Mouse (Mus musculus) embryonic facial prominence, embryonic 15.5 days (tissue): ENCODE measurements around the gene Zfyve9. TPM values are rescaled to one million over a fixed set of nuclear protein-coding genes. Genes with fewer than 3 reads are reported as not detected.
"Not testable (repeated sequence)": the region's sequence is repeated elsewhere in the genome, so short reads cannot be mapped to it uniquely, and the experiment has no call there.

ENCODE experiments used
- ATAC-seq: fragments of 200-750 bp; cut with Nextera tagmentation; 2 replicates; pipeline ENCODE4 v1.8.0; 2017; ENCODE audit warnings: low read depth, moderate TSS enrichment; ENCODE audit not compliant: insufficient number of reproducible peaks, low FRiP score, low TSS enrichment
- H3K27ac ChIP-seq: fragments of 300-500 bp; sonication (generic); replicated peaks from 2 replicates; pipeline ENCODE4 v1.5.1; 2015; ENCODE audit warnings: mild to moderate bottlenecking, inconsistent platforms
- H3K27me3 ChIP-seq: fragments of 300-500 bp; sonication (generic); 2 replicates; pipeline ENCODE4 v1.6.1; 2015; ENCODE audit warnings: inconsistent platforms
- H3K36me3 ChIP-seq: fragments of 300-500 bp; sonication (generic); 2 replicates; pipeline ENCODE4 v1.6.1; 2015; ENCODE audit warnings: mild to moderate bottlenecking, inconsistent platforms
- H3K4me1 ChIP-seq: fragments of 300-500 bp; sonication (generic); 2 replicates; pipeline ENCODE4 v1.6.1; 2015; ENCODE audit warnings: inconsistent platforms
- H3K4me2 ChIP-seq: fragments of 300-500 bp; sonication (generic); replicated peaks from 2 replicates; pipeline ENCODE4 v1.6.1; 2015; ENCODE audit warnings: mild to moderate bottlenecking, inconsistent platforms
- H3K4me3 ChIP-seq: fragments of 300-500 bp; sonication (generic); replicated peaks from 2 replicates; pipeline ENCODE4 v1.5.1; 2015; ENCODE audit warnings: mild to moderate bottlenecking, inconsistent platforms
- H3K9ac ChIP-seq: fragments of 300-500 bp; sonication (generic); 2 replicates; pipeline ENCODE4 v1.6.1; 2015; ENCODE audit warnings: inconsistent platforms
- H3K9me3 ChIP-seq: fragments of 300-500 bp; sonication (generic); replicated peaks from 2 replicates; pipeline ENCODE4 v1.6.1; 2016; ENCODE audit warnings: inconsistent platforms
- WGBS: fragments of 180-500 bp; shearing (Covaris S2); methylation state at CpG from one replicate; pipeline ENCODE4 v1.1.7; 2015; 5-methylcytosine and 5-hydroxymethylcytosine counted together
- polyA plus RNA-seq: library from polyadenylated mRNA; unstranded; fragments of >200 nt; fragmentation: Nextera tagmentation; extraction: Ambion mirVana; gene quantifications from 2 replicates; pipeline ENCODE4 v1.2.1, GENCODE M21; 2015

Gene Zfyve9
- polyA plus RNA-seq, 1 experiment from 2014 or later, result 4.8 TPM

DNA sequence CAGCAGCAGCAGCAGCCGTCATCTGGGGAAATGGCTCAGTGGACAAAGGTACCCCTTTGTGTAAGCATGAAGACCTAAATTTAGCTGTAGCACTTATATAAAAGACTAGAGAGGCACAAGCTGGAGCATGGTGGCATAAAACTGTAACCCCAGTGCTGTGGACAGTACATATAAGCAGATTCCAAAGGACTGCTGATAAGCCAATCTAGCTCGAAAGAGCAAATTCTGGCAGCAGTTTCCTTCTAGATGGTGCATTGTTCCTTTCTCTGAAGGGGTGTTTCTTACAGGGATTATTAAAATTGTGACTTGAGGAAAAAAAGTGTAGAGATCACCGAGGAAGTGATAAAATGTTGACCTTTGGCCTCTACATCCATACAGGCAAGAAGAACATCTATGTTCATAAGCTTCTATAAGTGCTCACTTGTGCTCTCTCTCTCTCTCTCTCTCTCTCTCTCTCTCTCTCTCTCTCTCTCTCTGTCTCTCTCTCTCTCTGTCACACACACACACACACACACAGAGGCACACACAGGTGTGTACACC is 59.3 kb downstream of the Zfyve9 start:
- H3K9ac ChIP-seq, result no peak overlapping the region
- WGBS, result 79% methylated on average over 3 of the region's 3 CpGs
- no peak overlapping the region for H3K27ac ChIP-seq
- H3K27me3 ChIP-seq, result no peaks in the 10 kb centered on the region
- H3K4me2 ChIP-seq, result no peak overlapping the region
- H3K4me3 ChIP-seq, result no peak overlapping the region
- H3K4me1 ChIP-seq, result no peaks in the 10 kb centered on the region
- peaks cover 23% of the 10 kb centered on the region; the same call in 1 of the 2 replicates for H3K36me3 ChIP-seq
- H3K9me3 ChIP-seq, result no peaks in the 10 kb centered on the region
- ATAC-seq, result no peak

- 82% methylated on average over 5 of the region's 5 CpGs for WGBS
- Histone ChIP-seq H3K4me1 (no peaks in the 10 kb centered on the region), H3K9ac (no peak within 1 kb of the TSS), H3K27me3 (no peaks in the 10 kb centered on the region), H3K27ac (no peak within 1 kb of the TSS), H3K4me2 (no peak within 1 kb of the TSS), H3K36me3 (peaks cover 18% of the 10 kb centered on the region; the same call in 1 of the 2 replicates), H3K4me3 (no peak within 1 kb of the TSS), H3K9me3 (no peaks in the 10 kb centered on the region)
- no peak for ATAC-seq
Measured at GRCm38 (mm10) chr4:108719349-108719748, 61.2 kb downstream of the Zfyve9 start, which contains the start of gene 3110021N24Rik. Gene 3110021N24Rik (plus strand): TSS chr4:108719649.

GRCm38 (mm10) chr4:108708209-108708608 is 72.4 kb downstream of the Zfyve9 start:
- no peak overlapping the region for H3K27ac ChIP-seq
- peaks cover 6% of the 10 kb centered on the region; the same call in 1 of the 2 replicates for H3K36me3 ChIP-seq
- H3K9me3 ChIP-seq, result no peaks in the 10 kb centered on the region
- WGBS, result 61% methylated on average over 5 of the region's 5 CpGs
- no peak for ATAC-seq
- H3K4me1 ChIP-seq, result no peaks in the 10 kb centered on the region
- H3K4me3 ChIP-seq, result no peak overlapping the region
- H3K27me3 ChIP-seq, result no peaks in the 10 kb centered on the region
- no peak overlapping the region for H3K9ac ChIP-seq
- no peak overlapping the region for H3K4me2 ChIP-seq

GRCm38 (mm10) chr4:108696934-108697333 is 83.7 kb downstream of the Zfyve9 start:
- H3K27me3 ChIP-seq, result no peaks in the 10 kb centered on the region
- H3K4me2 ChIP-seq, result no peak overlapping the region
- H3K4me3 ChIP-seq, result no peak overlapping the region
- no peak for ATAC-seq
- no peaks in the 10 kb centered on the region; the same call in 1 of the 2 replicates for H3K36me3 ChIP-seq
- H3K4me1 ChIP-seq, result no peaks in the 10 kb centered on the region
- no peaks in the 10 kb centered on the region for H3K9me3 ChIP-seq
- 50% methylated on average over 3 of the region's 3 CpGs for WGBS
- no peak overlapping the region for H3K9ac ChIP-seq
- H3K27ac ChIP-seq, result no peak overlapping the region

- Histone ChIP-seq H3K36me3 (peaks cover 26% of the 10 kb centered on the region), H3K9me3 (no peaks in the 10 kb centered on the region), H3K9ac (no peak overlapping the region), H3K4me1 (no peaks in the 10 kb centered on the region), H3K27ac (no peak overlapping the region), H3K4me3 (no peak overlapping the region), H3K4me2 (no peak overlapping the region), H3K27me3 (no peaks in the 10 kb centered on the region)
- ATAC-seq, result no peak
Measured at GRCm38 (mm10) chr4:108691469-108691868, 89.1 kb downstream of the Zfyve9 start.

- H3K9me3 ChIP-seq, result no peaks in the 10 kb centered on the region
- H3K27ac ChIP-seq, result no peak overlapping the region
- H3K4me3 ChIP-seq, result no peak overlapping the region
- no peak overlapping the region for H3K9ac ChIP-seq
- H3K27me3 ChIP-seq, result no peaks in the 10 kb centered on the region
- no peak overlapping the region for H3K4me2 ChIP-seq
- H3K4me1 ChIP-seq, result no peaks in the 10 kb centered on the region
- peaks cover 30% of the 10 kb centered on the region for H3K36me3 ChIP-seq
- no peak for ATAC-seq
- 91% methylated on average over 3 of the region's 3 CpGs for WGBS
Measured at GRCm38 (mm10) chr4:108690479-108690878, 90.1 kb downstream of the Zfyve9 start.

- not testable (repeated sequence) for H3K4me3 ChIP-seq, H3K9ac ChIP-seq, H3K4me1 ChIP-seq, H3K27me3 ChIP-seq, H3K4me2 ChIP-seq, H3K27ac ChIP-seq, H3K9me3 ChIP-seq, ATAC-seq
- 91% methylated on average over 6 of the region's 7 CpGs for whole genome bisulfite sequencing
- peaks cover 30% of the 10 kb centered on the region for H3K36me3 ChIP-seq
Measured at GRCm38 (mm10) chr4:108687098-108687497, 93.5 kb downstream of the Zfyve9 start.

- Histone ChIP-seq H3K27me3 (no peaks in the 10 kb centered on the region), H3K9ac (no peak overlapping the region), H3K4me2 (no peak overlapping the region), H3K4me1 (no peaks in the 10 kb centered on the region), H3K4me3 (no peak overlapping the region), H3K27ac (no peak overlapping the region), H3K9me3 (no peaks in the 10 kb centered on the region), H3K36me3 (peaks cover 32% of the 10 kb centered on the region)
- 51% methylated on average over 3 of the region's 3 CpGs for WGBS
- ATAC-seq, result no peak
Measured at GRCm38 (mm10) chr4:108686156-108686555, 94.4 kb downstream of the Zfyve9 start.

- no peaks in the 10 kb centered on the region for H3K9me3 ChIP-seq
- ATAC-seq, result no peak
- no peak overlapping the region for H3K4me2 ChIP-seq
- no peak overlapping the region for H3K9ac ChIP-seq
- H3K4me3 ChIP-seq, result no peak overlapping the region
- no peaks in the 10 kb centered on the region for H3K27me3 ChIP-seq
- no peak overlapping the region for H3K27ac ChIP-seq
- 47% methylated on average over 2 of the region's 2 CpGs for WGBS
- peaks cover 16% of the 10 kb centered on the region for H3K36me3 ChIP-seq
- no peaks in the 10 kb centered on the region for H3K4me1 ChIP-seq
Measured at GRCm38 (mm10) chr4:108664407-108664806, 116.2 kb downstream of the Zfyve9 start.

DNA sequence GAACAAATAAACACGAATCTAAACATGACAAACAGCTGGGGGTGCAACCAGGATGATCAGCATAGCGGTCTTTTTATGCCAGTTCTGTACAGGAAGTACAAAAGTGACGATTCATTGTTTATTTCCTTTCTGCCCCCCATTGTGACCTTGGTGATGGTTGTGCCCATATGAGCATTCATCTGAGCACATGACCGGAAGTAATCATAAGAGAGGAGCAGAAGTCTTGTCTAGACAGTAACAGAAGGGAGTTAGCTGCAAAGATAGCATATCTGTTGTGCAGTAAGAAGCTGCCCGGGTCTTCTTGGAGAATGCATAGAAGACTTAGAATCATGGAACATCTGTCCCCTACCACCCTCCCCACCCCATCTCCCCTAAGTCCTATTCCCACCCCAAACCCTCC is 141.8 kb downstream of the Zfyve9 start:
- no peak overlapping the region for H3K4me3 ChIP-seq
- no peak overlapping the region for H3K4me2 ChIP-seq
- H3K4me1 ChIP-seq, result no peaks in the 10 kb centered on the region
- ATAC-seq, result no peak
- H3K27me3 ChIP-seq, result no peaks in the 10 kb centered on the region
- H3K27ac ChIP-seq, result no peak overlapping the region
- no peaks in the 10 kb centered on the region for H3K9me3 ChIP-seq
- no peak overlapping the region for H3K9ac ChIP-seq
- 84% methylated on average over 5 of the region's 5 CpGs for WGBS
- peaks cover 80% of the 10 kb centered on the region for H3K36me3 ChIP-seq

DNA sequence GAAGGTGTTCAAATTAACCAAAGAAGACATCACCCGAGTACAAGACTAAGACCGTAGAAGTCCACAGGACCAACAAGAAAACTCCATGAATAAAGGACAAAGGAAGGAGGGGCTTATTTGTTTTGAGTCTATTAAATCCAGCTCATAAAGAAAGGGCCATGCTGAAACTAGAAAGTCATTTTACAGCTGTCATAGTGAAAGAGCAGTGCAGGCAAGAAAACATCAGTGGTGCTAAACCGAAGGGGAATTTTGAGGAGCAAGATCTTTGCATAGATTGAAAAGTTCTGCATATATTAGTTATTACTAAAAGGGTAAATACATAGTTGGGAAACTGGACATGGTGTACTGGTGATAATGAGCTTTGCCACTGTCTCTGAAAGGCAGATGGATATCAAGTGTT is 142.9 kb downstream of the Zfyve9 start:
- Histone ChIP-seq H3K27me3 (no peaks in the 10 kb centered on the region), H3K9me3 (no peaks in the 10 kb centered on the region), H3K27ac (no peak overlapping the region), H3K4me3 (no peak overlapping the region), H3K4me1 (no peaks in the 10 kb centered on the region), H3K4me2 (no peak overlapping the region), H3K9ac (no peak overlapping the region), H3K36me3 (peaks cover 81% of the 10 kb centered on the region)
- no peak for ATAC-seq
- 85% methylated on average over 3 of the region's 3 CpGs for WGBS

- H3K36me3 ChIP-seq, result peaks cover 86% of the 10 kb centered on the region
Measured at GRCm38 (mm10) chr4:108635101-108635500, 145.5 kb downstream of the Zfyve9 start.

More at GRCm38 (mm10) chr4:108635101-108635500, 145.5 kb downstream of the Zfyve9 start:
- H3K27ac ChIP-seq, result no peak overlapping the region
- no peak overlapping the region for H3K4me3 ChIP-seq
- H3K4me1 ChIP-seq, result no peaks in the 10 kb centered on the region
- no peak for ATAC-seq
- H3K9ac ChIP-seq, result no peak overlapping the region
- H3K27me3 ChIP-seq, result no peaks in the 10 kb centered on the region
- H3K4me2 ChIP-seq, result no peak overlapping the region
- H3K9me3 ChIP-seq, result no peaks in the 10 kb centered on the region
